Mouse (Mus musculus) neural tube, embryonic 13.5 days (tissue): ENCODE results near the gene Emc4. TPM values are rescaled to one million over a fixed set of nuclear protein-coding genes. Genes with fewer than 3 reads are reported as not detected.

Experiments used
- ATAC-seq: fragments of 200-750 bp; cut with Nextera tagmentation; 2 replicates; pipeline ENCODE4 v1.8.0; 2017; ENCODE audit warnings: low read depth, mild to moderate bottlenecking, moderate TSS enrichment, moderate library complexity
- H3K27ac ChIP-seq: fragments of 300-500 bp; sonication (generic); replicated peaks from 2 replicates; pipeline ENCODE4 v1.5.1; 2015; ENCODE audit warnings: moderate library complexity, mild to moderate bottlenecking, inconsistent platforms
- H3K27me3 ChIP-seq: fragments of 300-500 bp; sonication (generic); 2 replicates; pipeline ENCODE4 v1.6.1; 2015; ENCODE audit warnings: mild to moderate bottlenecking, inconsistent platforms
- H3K36me3 ChIP-seq: fragments of 300-500 bp; sonication (generic); 2 replicates; pipeline ENCODE4 v1.6.1; 2015; ENCODE audit warnings: mild to moderate bottlenecking, inconsistent platforms
- H3K4me1 ChIP-seq: fragments of 300-500 bp; sonication (generic); replicated peaks from 2 replicates; pipeline ENCODE4 v1.6.1; 2015; ENCODE audit warnings: inconsistent platforms
- H3K4me2 ChIP-seq: fragments of 300-500 bp; sonication (generic); 2 replicates; pipeline ENCODE4 v1.6.1; 2015; ENCODE audit warnings: inconsistent platforms, mild to moderate bottlenecking, moderate library complexity
- H3K4me3 ChIP-seq: fragments of 300-500 bp; sonication (generic); 2 replicates; pipeline ENCODE4 v1.5.1; 2015; ENCODE audit warnings: mild to moderate bottlenecking, inconsistent platforms
- H3K9ac ChIP-seq: fragments of 300-500 bp; sonication (generic); 2 replicates; pipeline ENCODE4 v1.6.1; 2015; ENCODE audit warnings: moderate library complexity, mild to moderate bottlenecking, inconsistent platforms
- H3K9me3 ChIP-seq: fragments of 300-500 bp; sonication (generic); 2 replicates; pipeline ENCODE4 v1.6.1; 2016; ENCODE audit warnings: inconsistent platforms
- WGBS: fragments of 180-500 bp; shearing (Covaris S2); methylation state at CpG from one replicate; pipeline ENCODE4 v1.1.7; 2015; 5-methylcytosine and 5-hydroxymethylcytosine counted together
- polyA plus RNA-seq: library from polyadenylated mRNA; unstranded; fragments of >200 nt; fragmentation: Nextera tagmentation; extraction: Ambion mirVana; gene quantifications from 2 replicates; pipeline ENCODE4 v1.2.1, GENCODE M21; 2015

Emc4 gene
- polyA plus RNA-seq, 1 experiment from 2014 or later = 174 TPM

DNA sequence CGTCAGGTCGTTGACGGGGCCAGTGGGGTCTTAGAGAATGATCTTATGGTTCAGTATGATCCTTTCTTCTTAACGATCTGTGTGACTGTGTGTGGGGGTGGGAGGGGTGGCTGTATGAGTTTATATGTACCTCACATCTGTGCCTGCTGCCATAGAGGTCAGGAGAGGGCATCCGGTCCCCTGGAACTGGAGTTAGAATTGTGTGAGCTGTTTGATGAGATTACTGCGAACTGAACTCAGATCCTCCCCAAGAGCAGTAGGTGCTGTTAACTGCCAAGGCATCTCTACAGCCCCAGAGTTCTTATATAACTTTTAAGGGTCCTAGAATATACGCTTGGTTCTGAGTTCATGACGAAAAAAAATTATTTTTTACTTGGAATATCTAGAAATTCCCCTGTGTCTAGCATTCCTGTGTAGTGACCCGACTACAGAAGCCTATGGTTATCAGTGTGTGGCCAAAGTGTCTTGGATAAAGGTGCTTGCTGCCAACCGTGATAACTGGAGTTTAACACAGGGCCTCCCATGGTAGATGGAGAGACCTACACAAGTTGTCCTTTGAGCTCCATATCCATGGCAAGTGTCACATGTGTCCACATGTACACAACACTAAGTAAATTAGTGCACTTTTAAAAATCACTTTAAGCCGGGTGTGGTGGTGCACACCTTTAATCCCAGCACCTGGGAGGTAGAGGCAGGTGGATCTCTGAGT is 39.6 kb downstream of the Emc4 start:
- H3K27ac ChIP-seq = no peak overlapping the region
- no peaks in the 10 kb centered on the region for H3K9me3 ChIP-seq
- no peak overlapping the region for H3K9ac ChIP-seq
- H3K4me3 ChIP-seq = no peak overlapping the region
- no peak overlapping the region for H3K4me2 ChIP-seq
- H3K4me1 ChIP-seq = no peaks in the 10 kb centered on the region
- no peak for ATAC-seq
- no peaks in the 10 kb centered on the region for H3K36me3 ChIP-seq
- 82% methylated on average over 11 of the region's 11 CpGs for WGBS
- no peaks in the 10 kb centered on the region for H3K27me3 ChIP-seq

DNA sequence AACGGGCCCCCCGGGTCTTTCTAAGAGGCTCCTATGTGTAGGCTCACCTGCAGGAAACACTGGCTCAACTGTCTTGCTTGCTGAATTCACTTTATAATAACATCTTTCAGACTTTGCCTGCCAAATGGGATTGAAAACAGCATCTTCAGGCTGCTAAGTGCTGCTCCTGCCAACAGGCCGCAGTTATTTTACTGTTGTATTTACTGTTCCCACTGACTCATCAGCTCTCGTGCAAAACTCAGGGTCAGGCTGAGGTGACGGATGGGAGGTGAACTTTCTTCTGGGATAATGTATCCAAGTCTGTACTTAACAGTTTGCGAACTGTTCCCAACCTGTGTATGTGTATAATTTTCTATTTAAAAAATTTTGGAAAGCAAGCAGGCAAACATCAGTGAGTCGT is 48.9 kb downstream of the Emc4 start:
- Histone ChIP-seq H3K27ac (no peak overlapping the region), H3K27me3 (no peaks in the 10 kb centered on the region), H3K9me3 (no peaks in the 10 kb centered on the region), H3K4me1 (no peaks in the 10 kb centered on the region), H3K36me3 (no peaks in the 10 kb centered on the region), H3K9ac (no peak overlapping the region), H3K4me2 (no peak overlapping the region), H3K4me3 (no peak overlapping the region)
- whole genome bisulfite sequencing = 85% methylated on average over 7 of the region's 7 CpGs
- ATAC-seq = no peak

- no peaks in the 10 kb centered on the region for H3K9me3 ChIP-seq
- ATAC-seq = no peak
- H3K27me3 ChIP-seq = no peaks in the 10 kb centered on the region
- H3K4me2 ChIP-seq = no peak overlapping the region
- H3K4me1 ChIP-seq = no peaks in the 10 kb centered on the region
- H3K9ac ChIP-seq = no peak overlapping the region
- 92% methylated on average over 2 of the region's 2 CpGs for WGBS
- no peak overlapping the region for H3K4me3 ChIP-seq
- no peaks in the 10 kb centered on the region for H3K36me3 ChIP-seq
- H3K27ac ChIP-seq = no peak overlapping the region
These were observed 49.6 kb downstream of the Emc4 start for GRCm38 (mm10) chr2:112318227-112318626.

DNA sequence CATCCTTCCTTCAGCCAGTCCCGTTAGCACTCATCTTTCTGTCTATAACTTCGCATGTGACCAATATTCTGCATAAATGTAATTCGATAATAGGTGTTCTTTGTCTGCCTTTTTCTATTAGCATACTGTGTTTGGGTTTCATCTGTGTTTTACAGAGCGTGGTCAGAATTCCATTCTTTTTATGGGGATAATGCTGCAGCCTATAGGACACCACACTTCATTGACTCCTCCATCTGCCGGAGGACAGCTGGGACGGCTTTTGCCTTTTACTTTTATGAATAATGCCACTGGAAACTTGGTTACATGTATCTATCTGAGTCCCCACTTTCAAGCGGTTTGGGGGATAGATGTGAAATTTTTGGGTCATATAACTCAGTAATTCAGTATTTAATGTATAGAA is 52.2 kb downstream of the Emc4 start:
- no peak overlapping the region for H3K4me3 ChIP-seq
- H3K9ac ChIP-seq = no peak overlapping the region
- 73% methylated on average over 7 of the region's 7 CpGs for WGBS
- H3K27ac ChIP-seq = no peak overlapping the region
- ATAC-seq = no peak
- no peaks in the 10 kb centered on the region for H3K9me3 ChIP-seq
- no peak overlapping the region for H3K4me2 ChIP-seq
- no peaks in the 10 kb centered on the region for H3K4me1 ChIP-seq
- no peaks in the 10 kb centered on the region for H3K27me3 ChIP-seq
- no peaks in the 10 kb centered on the region for H3K36me3 ChIP-seq

Other genes with a start within 250 kb of the Emc4 start
- not detected in 2 replicates for gene Olfr1316, start 233.1 kb downstream of the Emc4 start, polyA plus RNA-seq
- not detected in 2 replicates for gene Olfr1317, start 227.7 kb downstream of the Emc4 start, polyA plus RNA-seq
- gene Olfr1318, start 213.8 kb downstream of the Emc4 start, polyA plus RNA-seq = 0.06 TPM in 1 of 2 replicates, not detected in the other
- 18.5 and 21.7 TPM in 2 replicates for gene Lpcat4, start 128.6 kb downstream of the Emc4 start, polyA plus RNA-seq
- 0.11 TPM in 1 of 2 replicates, not detected in the other for gene Nutm1, start 108.7 kb downstream of the Emc4 start, polyA plus RNA-seq
- 163 and 172 TPM in 2 replicates for gene Nop10, start 106.1 kb downstream of the Emc4 start, polyA plus RNA-seq
- 13.6 and 15.0 TPM in 2 replicates for gene Slc12a6, start 102.2 kb downstream of the Emc4 start, polyA plus RNA-seq
- not detected in 2 replicates for gene Gm21985, start 101.7 kb downstream of the Emc4 start, polyA plus RNA-seq
- 37.0 and 38.7 TPM in 2 replicates for gene Katnbl1, start 11.2 kb upstream of the Emc4 start, polyA plus RNA-seq
- 20.9 and 21.8 TPM in 2 replicates for gene Emc7, start 87.0 kb upstream of the Emc4 start, polyA plus RNA-seq
- 0.18 and 0.54 TPM in 2 replicates for gene Chrm5, start 112.7 kb upstream of the Emc4 start, polyA plus RNA-seq
- 5.1 and 5.3 TPM in 2 replicates for gene Aven, start 124.9 kb upstream of the Emc4 start, polyA plus RNA-seq